Mouse (Mus musculus) urinary bladder, postnatal 36 days (tissue): ENCODE results near the gene Fam89a.
A peak's percentile ranks its signal among the peaks of the same experiment; 100 is the strongest.

Experiments
- DNase-seq, 2 experiments: peaks; one replicate each; pipeline ENCODE4 v3.0.0; 2022; ENCODE audit warnings: low spot score in 2 of 2, mixed read lengths in 1 of 2

Fam89a gene

DNA sequence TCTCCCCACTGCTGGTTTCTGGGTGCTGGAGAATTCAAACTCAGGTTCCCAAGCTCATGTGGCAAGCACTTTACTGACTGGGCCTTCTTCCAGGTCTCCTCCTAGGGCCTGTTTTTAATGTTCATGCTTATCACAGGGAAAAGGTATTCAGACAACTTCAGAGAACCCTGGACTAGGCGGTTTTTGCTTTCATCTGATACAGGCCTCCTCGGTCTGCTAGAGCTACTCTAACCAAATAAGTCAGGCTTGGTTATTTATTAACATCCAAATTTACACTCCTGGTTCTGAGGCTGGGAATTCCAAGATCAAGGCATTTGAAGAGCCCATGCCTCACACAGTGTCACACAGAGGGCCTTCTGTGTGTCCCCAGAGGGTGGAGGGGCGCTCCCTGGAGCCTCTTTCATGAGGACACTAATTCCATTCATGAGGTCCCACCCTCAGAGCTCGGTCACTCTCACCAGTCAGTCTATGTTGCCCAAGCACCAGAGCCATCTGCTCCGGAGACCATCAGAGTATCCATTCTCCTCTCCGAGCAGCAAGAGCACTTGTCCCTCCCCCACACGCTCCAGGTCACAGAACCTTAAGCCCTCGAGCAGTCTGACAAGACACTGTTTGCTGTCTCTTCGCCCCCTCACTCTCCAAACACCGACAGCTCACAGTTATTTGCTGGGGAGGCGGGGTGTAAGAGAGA lies 2.6 kb upstream of the Fam89a start:
- no peak for DNase-seq

GRCm38 (mm10) chr8:124752325-124752862 lies 762 bp upstream of the Fam89a start:
- DNase-seq, result no peak

DNA sequence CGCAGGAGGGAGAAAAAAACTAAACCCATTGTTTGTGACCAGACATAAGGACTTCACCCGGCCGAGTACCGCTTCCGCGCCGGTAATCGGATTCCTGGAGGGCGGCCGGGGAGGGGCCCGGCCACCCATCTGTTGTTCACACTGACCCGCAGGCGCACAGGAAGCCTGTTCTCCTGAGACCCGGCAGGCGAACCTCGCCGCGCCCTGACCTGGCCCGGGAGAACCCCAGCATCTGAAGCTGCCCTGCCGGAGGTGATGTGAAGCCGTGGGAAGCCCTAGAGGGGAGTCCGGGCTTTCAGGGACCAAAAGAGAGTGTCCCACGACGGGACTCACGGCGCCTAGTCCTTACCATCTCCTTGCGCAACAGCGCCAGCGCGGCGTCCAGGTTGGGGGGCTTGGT lies 441 bp downstream of the Fam89a start:
- DNase-seq, result peak in 1 of 2 experiments; percentile 16

GRCm38 (mm10) chr8:124746661-124747060 lies 5.0 kb downstream of the Fam89a start:
- DNase-seq, result no peak

GRCm38 (mm10) chr8:124739268-124739667 lies 12.4 kb downstream of the Fam89a start:
- peak in 1 of 2 experiments; percentile 13 for DNase-seq

DNA sequence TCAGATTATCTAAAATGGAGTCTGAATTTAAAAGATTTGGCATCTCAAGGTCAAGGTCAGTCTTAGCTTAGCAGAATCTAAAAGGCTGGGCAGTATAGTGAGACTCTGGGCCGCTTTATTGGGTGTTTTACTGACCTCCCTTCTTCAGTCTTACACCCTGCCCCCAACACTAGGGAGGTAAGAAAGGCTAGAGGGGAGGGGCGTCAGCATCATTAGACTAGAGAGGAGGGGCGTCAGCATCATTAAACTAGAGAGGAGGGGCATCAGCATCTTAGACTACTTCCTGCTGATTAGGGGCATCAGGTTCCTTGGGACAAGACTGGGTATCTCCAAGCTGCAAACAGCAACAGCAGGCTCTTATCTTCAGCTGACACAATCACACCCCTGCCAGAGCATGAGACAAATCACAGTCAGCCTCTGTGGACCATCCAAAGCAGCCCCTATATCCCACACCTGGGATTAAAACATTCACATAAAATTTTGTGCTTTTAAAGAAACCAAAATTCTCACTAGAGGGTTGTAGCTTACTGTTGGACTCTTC lies 16.2 kb downstream of the Fam89a start:
- no peak for DNase-seq

- DNase-seq, result no peak
These were observed 18.8 kb downstream of the Fam89a start for GRCm38 (mm10) chr8:124732828-124733227.

DNA sequence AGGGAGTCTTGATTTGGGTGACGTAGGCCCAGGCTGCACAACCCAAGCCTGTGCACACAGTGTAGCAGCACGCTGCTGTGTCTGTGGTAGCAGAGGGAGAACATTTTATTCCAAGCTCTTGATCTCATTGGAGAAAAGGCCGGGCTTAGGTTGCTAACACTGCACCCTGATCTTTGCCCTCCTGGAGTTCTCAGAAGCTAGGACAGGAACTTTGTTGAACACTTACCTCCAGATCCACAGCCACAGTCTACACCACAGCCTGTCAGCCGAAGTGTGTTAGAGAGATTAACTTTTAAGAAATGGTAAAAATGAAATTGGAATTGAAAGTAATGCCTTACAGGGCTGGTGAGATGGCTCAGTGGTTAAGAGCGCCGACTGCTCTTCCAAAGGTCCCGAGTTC lies 27.3 kb downstream of the Fam89a start:
- no peak for DNase-seq

GRCm38 (mm10) chr8:124721862-124722515 lies 29.6 kb downstream of the Fam89a start, which contains the start of the genes Ttc13 and Arv1:
Gene Ttc13, minus strand, starts transcription at chr8:124721983.
Gene Arv1, plus strand, starts transcription at chr8:124722139.
- DNase-seq, result peak; percentile 92 to 95

DNA sequence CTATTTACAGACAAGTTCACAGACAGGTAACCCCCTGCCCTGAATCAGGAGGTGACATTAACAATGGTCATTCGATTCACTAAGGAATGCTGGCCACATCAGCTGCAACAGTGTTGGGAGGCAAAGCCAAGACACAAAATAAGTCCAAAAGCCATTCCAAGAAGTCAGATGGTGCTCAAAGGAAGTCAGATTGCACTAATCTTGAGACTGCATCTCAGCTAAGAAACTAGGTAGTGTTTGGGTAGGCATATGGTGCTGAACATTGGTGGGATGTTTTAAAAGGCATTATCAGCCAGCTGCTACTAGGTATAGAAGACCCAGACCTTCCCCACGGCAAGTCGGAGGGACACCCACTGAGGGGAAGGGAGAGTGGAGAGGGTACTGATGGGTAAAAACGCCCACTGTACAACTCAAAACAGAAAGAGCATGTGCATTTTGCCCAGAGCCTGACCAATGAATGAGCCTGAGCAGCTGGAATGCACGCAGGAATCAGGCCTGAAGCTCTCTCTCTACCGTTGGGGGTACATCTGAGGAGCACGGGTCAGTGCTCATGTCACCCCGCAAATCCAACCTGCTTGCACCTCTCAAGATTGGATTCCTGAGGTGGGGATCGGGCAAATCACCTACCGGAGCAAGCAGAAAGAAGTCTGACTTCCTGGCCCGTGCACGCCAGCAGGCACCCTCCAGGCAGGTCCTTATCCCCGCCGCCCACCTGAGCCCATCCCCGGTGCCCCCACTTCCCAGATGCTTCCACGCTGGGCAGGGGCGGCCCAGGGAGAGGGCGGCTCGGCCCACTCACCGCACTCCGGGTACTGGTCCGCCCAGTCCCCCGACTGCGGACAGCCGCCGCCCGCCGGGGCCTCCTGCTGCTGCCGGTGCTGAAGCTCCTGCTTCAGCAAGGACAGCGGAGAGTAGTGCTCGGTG lies 30.4 kb downstream of the Fam89a start:
- peak in 1 of 2 experiments; percentile 1 for DNase-seq

- no peak for DNase-seq
These were observed 31.5 kb downstream of the Fam89a start for GRCm38 (mm10) chr8:124720133-124720532.

- no peak for DNase-seq
These were observed 35.9 kb downstream of the Fam89a start for GRCm38 (mm10) chr8:124715736-124716135.

- DNase-seq, result no peak
These were observed 38.4 kb downstream of the Fam89a start for GRCm38 (mm10) chr8:124713207-124713606.

DNA sequence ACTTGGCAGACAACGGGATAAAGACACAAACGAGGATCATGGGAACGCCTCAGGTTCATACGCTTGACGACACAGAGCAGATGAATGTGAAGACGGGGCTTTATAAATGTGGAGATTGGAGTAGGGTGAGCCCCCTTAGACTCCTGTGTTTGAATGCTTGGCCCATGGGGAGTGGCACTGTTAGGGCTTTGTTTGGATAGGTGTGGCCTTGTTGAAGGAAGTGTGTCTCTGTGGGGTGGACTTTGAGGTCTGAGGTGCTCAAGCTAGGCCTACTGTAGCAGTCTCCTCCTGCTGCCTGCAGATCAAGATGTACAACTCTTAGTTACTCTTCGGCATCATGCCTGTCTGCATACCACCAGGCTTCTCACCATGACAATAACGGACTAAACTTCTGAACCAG lies 45.8 kb downstream of the Fam89a start:
- DNase-seq, result no peak

DNA sequence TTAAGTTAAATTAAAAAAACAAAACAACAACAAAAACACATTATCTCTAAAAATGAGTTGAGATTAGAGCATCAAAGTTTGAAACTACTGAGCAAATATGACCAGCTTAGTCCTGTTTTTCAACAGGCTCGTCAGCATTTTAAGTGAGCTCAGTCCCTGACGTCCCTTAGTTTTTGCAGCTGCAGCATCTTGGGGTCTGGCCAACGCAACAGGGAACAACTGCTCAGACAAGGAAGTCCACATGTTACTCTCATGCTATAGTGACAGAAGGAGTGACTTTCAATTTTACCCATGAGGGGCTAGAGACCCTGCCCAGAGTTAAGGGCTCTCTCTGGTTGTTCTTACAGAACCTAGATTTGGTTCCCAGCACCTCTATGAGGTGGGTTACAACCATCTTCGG lies 47.3 kb downstream of the Fam89a start:
- DNase-seq, result no peak

DNA sequence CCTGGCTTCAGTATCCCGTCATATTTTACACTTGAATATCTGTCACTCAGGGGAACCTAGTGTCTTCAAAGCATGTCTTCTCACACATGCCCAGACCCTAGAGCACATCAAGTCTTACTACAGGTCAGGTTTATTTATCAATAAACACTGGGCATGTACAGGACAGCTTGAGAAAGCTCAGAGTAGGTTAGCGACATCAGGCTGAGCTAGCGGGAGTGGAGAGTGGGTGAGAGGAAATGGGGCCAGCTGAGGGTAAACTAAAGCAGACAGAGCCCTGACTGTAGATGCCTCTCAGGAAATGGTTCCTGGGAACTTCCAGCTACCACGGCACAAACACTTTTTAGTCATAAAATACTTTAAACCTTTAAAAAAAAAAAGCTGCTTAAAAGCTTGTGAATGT lies 48.1 kb downstream of the Fam89a start:
- DNase-seq, result no peak

GRCm38 (mm10) chr8:124702183-124702582 lies 49.4 kb downstream of the Fam89a start:
- DNase-seq, result no peak

DNA sequence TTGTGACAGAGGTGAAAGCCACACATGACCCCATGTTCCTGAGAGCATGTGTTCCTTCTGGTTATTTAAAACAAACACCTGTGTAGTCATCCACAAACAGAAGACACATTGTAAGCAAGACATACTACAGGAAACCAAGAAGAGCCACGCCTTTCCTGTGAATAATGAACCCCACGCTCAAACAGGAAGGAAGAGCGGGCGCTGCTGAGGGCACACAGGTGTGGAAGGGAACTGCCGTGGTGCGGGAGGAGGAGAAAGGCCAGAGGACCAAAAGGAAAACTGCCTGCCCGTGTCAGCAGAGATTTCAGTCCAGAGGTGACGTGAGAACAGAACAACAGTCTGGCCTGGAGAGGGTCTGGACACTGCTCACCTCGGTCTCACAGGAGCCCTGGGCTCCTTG lies 50.6 kb downstream of the Fam89a start:
- DNase-seq, result no peak

GRCm38 (mm10) chr8:124700271-124700670 lies 51.4 kb downstream of the Fam89a start:
- DNase-seq, result no peak

DNA sequence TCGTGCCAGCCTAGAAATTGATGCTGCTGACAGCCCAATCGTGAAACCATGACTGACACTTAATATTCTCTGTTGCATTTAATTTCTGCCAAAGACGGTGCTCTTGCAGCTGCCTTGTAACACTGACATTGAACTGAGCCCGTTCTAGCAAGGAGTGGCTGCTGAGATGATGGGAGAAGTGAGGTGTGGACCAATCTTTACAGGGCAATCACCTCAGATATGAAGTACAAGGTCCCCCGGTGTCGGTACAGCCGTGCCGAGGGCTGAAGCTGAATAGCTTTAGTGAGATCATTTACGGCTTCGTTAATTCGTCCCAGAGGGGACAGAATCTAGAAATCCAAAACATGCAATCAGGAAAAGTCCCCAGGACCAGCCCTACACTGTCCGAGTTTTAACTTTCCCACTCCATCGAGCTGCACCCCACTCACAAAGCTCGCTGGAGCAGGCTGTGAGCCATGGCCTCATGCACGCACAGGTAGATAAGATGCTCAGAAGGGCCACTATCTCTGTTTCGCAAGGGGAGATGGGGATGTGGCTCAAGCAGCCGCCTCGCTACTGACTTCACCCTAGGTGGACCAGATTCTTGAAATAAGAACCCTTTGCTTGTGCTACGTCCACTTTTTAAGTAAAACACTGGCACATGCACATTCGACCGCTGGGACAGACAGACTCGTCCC lies 56.1 kb downstream of the Fam89a start:
- no peak for DNase-seq

- no peak for DNase-seq
These were observed 59.9 kb downstream of the Fam89a start for GRCm38 (mm10) chr8:124691706-124692105.
